Mouse (Mus musculus): ENCODE data around the gene Atxn2.

GRCm38 (mm10) chr5:121853368-121854051 is 142.4 kb downstream of the Atxn2 start:
- TF ChIP-seq CTCF (IDR thresholded peaks at IDR 0.05; ENCODE audit: low read depth) (no peak), EP300 (IDR thresholded peaks at IDR 0.05; ENCODE audit: low read depth) (0 out of 2 replicates have a peak, but pooled peaks have one; percentile 46)

All from liver, postnatal 0 days (tissue).